Mouse (Mus musculus) ovary, postnatal 14 days (tissue): ENCODE measurements at regions not wholly inside any gene's neighbourhood (a gene's known extent, or its start where the extent isn't known, plus 50 kb on each side); places are given as distances from the start of the nearest gene placed in this dataset.

Experiments
- DNase-seq: peaks from one replicate; pipeline ENCODE4 v3.0.0; 2022; ENCODE audit warnings: low spot score

GRCm38 (mm10) chr11:79881812-79882211 lies 80.4 kb downstream of the Utp6 start:
- DNase-seq = no peak

DNA sequence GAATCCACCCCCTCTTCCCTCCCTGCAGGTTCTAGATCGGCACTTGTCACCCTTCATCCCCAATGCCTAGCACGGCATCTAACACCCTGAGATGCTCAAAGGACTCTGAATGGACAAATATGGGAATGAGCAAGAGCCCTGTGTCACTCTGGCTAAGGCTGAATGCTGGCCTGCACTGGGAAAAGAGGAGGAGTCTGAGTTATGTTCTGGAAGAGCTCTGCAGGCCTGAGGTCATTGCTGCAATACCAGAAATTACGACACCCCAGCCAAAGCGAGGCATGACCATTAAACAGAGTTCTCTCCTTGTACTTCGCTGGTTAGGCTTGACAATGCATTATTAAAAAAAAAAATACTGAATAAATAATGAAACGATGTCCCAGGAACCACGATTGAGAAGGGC lies 84.1 kb downstream of the Utp6 start:
- DNase-seq = no peak

- no peak for DNase-seq
These were observed 84.9 kb downstream of the Utp6 start for GRCm38 (mm10) chr11:79877184-79877745.

DNA sequence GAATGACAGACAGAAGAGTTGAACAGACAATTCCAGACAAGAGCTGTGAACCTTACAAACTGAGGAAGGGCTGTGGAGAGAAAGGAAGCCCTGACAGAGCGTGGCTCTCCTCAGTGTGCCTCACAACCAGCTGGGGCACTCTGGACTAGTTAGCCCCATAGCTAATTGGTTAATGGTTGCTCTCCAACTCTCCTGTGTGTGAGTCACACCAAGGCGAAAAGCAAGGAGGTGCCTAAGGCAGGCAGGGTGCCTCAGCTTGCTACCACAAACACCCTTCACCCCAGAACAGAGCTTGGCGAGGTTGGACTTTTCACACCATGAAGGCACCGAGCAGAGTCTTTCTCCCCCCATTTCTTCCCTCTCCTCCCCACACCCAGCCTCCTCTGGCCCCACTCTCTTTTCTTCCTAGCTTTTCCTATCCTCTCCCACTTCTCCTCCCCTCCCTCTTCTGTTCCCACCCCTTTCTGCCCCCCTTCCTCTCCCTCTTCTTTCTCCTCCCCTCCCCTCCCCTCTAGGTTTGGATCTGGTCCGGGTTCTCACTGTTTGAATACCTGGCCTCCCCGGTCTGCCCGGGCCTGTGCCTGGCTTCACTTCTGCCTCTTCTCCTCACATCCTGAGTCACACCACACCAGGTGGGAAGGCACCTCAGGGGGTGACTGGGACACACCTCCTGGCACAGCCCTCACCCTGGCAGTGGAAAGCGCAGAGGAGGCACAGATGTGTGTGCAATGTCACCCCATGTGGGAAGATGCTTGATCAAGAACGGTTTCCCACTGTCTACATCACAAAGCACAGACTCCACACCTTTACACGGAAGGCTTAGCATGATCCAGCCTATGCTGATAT lies 90.2 kb downstream of the Utp6 start:
- no peak for DNase-seq

DNA sequence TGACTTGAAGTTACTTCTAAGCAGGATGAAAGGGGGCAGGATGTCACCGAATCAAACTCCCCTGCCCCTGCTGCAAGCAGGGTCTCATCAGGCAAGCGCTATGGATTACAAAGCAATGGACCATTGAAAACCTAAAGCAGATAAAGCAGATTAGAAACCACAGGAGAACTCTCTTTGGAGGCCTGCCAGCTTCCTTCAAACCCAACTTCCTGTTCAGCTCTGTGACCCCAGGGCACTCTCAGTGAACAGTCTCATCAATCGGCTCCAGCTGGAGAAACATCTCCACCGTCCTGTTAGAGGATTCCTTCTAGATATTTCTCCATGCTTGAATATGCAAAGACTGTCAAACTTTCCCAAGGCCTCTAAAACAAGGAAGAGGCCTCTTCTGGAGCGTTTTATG lies 92.0 kb downstream of the Utp6 start:
- no peak for DNase-seq

DNA sequence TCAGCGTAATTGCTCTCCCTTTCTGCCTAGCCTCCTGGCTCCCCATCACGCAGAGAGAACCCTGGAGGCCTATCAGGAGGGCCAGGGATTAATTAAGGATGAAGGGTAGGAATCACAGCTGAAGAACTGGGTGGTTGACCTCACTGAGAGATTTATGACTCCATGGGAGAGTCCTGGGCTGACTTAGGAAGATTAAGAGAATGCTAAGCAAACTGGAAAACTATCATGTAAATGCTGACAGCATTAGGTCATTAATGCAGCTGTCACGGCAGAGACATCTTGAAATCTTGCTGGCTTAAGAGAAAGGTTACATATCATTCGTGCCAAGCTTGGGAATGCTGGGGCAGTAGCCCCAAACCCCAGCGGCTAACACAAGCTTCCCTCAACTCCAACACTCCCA lies 93.2 kb downstream of the Utp6 start:
- DNase-seq = no peak

GRCm38 (mm10) chr11:79864836-79865235 lies 97.4 kb downstream of the Utp6 start:
- no peak for DNase-seq

- DNase-seq = no peak
These were observed 98.6 kb downstream of the Utp6 start for GRCm38 (mm10) chr11:79863487-79864175.

DNA sequence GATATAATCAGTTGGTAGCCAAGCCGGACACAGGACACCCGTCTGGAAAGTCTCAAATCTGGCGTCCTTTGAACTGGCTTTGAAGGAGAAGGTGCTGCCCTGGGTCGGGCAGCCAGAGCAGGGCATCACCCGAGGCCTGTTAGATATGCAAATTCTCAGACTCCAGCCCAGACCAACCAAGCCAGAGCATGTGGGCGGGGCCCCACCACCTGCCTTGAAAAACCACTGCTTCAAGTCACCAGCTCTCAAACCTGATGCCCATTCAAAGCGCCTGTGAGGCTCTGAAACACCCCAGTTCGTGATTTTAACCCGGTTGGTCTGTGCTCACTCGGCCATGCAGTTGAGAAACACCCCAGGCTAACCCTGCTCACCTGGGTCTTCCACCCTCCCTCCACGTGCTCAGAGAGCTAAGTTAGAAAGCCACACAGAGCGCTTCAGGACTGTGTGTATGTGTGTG lies 101.6 kb downstream of the Utp6 start:
- DNase-seq = no peak

- DNase-seq = no peak
These were observed 105.8 kb downstream of the Utp6 start for GRCm38 (mm10) chr11:79856376-79856775.

DNA sequence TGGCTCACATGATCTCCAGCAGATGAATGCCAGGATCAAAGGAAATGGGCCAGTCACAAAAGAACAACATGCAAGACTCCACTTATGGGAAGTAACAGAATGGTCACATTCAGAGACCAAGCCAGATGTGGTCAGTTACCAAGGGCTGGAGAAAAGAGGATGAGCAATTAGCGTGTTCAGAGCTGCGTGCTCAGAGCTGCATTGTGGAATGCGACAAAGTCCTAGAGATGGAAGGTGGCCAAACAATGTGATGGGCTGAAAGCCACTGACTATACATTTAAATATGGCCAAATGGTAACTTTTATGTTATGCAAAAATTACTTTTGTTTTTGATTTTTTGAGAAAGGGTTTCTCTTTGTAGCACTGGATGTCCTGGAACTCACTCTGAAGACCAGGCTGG lies 112.6 kb downstream of the Utp6 start:
- DNase-seq = no peak

GRCm38 (mm10) chr11:79844436-79844835 lies 117.8 kb downstream of the Utp6 start:
- DNase-seq = no peak

DNA sequence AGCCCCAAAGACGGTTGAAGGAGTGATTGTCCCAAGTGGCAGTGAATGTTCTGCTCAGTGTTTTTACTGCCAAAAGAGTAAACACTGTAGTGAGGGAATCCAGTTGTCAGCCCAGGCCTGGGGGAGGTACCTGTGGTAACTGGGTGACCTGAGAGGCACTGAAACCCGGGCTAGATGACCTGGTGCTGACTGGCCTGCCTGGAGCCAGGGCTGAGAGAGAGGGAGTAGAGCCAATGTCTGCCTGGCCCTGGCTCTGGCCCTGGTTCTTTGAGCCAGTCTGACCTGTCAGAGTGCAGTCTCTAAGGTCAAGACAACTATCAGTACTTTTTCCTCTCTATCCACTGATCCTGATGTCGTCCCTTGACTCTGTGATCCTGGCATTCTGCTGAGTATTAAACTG lies 119.2 kb downstream of the Utp6 start:
- no peak for DNase-seq

- DNase-seq = no peak
These were observed 122.2 kb downstream of the Utp6 start for GRCm38 (mm10) chr11:79839973-79840372.

GRCm38 (mm10) chr11:79838051-79838450 lies 124.1 kb downstream of the Utp6 start:
- no peak for DNase-seq

- no peak for DNase-seq
These were observed 124.9 kb downstream of the Utp6 start for GRCm38 (mm10) chr11:79837076-79837990.

DNA sequence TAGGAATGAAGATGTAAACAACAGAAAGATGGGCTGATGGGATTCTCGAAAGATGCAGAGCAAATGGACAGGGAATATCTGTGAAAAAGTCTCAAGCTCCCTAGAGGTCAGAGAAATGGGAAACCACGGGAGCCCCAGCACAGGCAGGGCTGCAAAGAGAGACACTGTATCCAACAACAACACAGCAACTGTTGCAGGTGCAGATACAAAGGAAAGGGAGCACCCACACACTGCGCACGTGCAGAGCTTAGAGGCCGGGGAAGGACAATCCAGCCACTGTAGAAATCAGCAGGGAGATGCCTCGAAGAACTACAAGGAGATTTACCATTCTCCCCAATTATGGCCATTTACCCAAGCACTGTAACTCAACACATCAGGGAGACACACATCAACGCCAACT lies 126.3 kb downstream of the Utp6 start:
- no peak for DNase-seq

DNA sequence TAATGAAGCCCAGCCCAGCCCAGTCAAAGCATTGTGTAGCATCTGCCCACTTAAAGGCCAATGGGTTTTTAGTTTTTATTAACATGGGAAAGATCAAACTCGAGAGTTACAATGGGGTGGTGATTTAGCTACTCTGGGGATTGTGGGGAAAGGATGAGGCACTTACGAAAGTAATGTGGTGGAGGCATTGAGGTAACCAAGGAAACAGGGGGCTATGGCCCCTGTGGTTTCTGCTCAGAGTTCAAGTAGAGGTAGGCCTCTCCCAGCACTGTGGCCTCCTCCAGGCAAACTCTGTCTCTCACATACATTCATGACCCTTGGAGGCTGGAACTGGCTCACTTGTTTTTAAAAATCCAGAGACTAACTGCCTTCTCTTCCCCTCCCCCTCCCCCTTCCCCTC lies 128.4 kb downstream of the Utp6 start:
- DNase-seq = no peak

DNA sequence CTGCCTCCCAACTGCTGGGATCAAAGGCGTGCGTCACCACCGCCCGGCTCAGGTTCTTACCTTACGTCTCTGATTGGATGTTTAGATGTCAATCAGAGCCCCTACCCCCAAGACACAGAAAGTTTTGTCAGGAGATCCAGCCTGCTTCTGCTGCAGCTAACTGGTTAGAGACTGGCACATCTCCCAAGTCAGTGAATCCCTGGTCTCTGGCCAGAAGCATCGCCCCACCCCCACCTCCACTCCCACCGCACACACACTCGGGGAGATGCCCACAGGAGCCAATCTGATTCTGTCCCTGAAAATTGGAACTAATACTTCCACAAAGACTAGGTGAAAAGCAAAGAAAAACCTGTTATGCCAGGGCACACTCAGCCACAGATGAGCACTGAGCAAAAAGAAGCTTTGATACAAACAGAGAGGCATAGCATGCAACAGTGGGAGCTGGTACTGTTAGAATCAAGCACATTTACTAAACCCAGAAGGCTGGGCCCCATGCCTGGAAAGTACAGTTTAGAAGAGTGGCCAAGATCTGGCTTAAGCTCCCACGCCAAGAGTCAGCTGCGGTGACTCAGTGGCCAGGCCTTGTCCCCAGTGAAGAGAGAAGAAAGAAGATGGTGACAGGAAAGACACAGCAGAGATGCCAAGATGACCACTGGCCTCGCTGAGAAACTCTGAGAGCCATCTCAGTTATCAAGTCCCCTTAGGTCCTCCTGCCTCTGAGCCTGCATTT lies 130.4 kb downstream of the Utp6 start:
- DNase-seq = no peak

DNA sequence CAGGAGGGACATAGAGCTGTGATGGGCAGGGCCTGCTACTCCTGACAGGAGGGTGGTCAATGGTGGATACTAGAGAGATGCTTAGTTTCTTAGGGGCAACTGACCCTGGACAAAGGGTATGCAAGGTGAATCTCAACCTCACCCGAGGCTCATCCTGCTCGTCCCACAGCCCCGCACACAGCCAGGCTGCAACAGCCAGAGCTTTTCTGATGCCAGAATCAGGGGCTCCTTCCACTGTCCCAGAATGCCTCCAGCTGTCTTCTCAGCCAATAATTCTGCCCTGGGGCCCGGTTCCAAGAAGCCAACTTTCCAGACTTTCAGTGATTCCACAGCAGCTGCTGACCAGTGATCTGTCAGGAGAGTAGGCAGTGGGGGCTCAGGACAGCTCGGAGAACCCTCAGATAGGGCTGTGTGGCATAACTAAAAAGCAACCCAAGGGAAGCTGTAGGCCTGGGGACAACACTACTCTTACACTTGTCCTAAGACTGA lies 131.6 kb downstream of the Utp6 start:
- no peak for DNase-seq

DNA sequence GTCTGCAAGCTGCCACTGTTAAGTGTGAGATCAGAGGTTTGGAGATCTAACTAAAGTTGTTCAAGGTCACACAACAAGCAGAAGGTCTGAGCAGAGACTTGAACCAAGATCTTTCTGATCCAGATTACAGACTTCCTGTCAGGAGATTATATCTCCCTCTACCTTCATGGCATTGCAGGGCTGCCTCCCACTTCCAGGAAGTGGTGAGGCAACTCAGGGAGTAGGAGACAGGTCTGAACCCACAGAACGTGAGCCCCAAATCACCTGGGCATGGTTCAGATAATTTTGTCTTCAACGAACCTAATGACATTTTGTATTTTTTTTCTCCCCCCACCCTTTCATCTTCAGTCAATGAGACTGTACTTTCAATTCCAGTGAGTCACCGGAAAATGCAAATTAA lies 135.2 kb downstream of the Utp6 start:
- DNase-seq = no peak
